Mouse (Mus musculus): ENCODE results near the gene Cldn3.

GRCm38 (mm10) chr5:134941472-134942209 lies 44.4 kb upstream of the Cldn3 start:
- TF ChIP-seq CTCF (IDR thresholded peaks at IDR 0.05; ENCODE audit: control insufficient read depth, insufficient read depth, insufficient read length) (no peak), USF1 (IDR thresholded peaks at IDR 0.05; ENCODE audit: low read depth) (no peak), MYOG (IDR thresholded peaks at IDR 0.05; ENCODE audit: control insufficient read depth, extremely low read depth, insufficient read length) (no peak), MAX (IDR thresholded peaks at IDR 0.05) (no peak)
